Mouse (Mus musculus): ENCODE results near the gene Cxcl16.

Cxcl16 gene

DNA sequence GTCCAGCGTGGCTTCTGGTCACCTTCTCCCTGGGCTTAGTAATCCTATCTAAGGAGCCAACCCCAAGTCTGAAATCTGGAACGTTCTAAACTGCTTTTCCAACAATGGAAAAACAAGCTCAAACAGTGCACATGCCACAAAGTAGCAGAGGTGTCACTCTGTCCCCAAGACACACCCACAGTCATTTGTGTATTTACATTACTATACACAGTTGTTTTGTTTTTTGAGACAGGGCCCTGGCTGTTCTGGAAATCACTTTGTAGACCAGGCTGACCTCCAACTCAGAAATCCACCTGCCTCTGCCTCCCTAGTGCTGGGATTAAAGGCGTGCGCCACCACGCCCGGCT, 49.5 kb downstream of the Cxcl16 start:
- DNase-seq (ENCODE audit: low spot score) = no peak

DNA sequence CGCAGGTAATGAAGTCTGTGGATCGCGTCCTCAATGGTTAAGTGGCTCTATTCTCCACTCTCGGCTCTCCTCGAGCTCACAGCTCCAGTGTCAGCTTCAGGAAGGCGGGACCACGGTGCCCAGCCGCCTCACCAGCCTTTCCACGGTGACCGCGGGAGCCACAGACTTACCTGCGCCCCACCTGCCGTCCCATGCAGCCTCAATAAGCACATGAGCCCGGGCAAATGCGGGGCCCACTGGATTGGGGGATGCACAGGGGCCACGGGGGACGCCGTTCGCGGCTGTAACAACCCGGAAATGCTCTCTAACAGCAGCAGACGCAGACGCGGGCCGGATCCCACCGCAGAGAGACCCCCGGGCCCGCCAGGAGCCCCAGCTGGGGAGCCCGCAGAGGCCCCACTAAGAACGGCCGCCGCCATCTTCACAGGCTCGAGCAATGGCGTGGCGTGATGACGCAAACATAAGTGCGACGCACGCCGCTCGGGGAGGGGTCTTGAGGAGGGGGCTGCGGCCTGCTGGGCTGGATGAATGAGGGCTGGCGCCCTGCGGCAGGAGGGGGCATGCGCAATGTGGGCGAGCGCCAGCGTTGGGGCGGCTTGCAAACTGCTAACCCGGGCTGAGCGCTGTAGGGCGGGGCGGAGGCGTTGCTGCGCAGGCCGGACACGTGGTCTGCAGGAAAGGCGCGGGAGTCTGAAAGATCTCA, 50.0 kb downstream of the Cxcl16 start, which contains the start of gene Pelp1:
Gene Pelp1 (minus strand): TSS at position 438 of the 703 bp plus-strand sequence.
- peak; percentile 98 for DNase-seq (ENCODE audit: low spot score)
